Mouse (Mus musculus): Measurements from ENCODE around the gene Eef1akmt2. TPM values are rescaled to one million over a fixed set of nuclear protein-coding genes. Genes with fewer than 3 reads are reported as not detected.

The Eef1akmt2 gene
- polyA plus RNA-seq, 1 experiment from 2014 or later: 76.6 TPM

- DNase-seq (ENCODE audit: low spot score): peak; percentile 50
Observed at GRCm38 (mm10) chr7:132875391-132876086, 23.1 kb upstream of the Eef1akmt2 start.

GRCm38 (mm10) chr7:132873043-132873442 is 20.6 kb upstream of the Eef1akmt2 start:
- ATAC-seq (replicated peaks; ENCODE audit: low FRiP score, low read depth): no peak
- H3K4me2 ChIP-seq (ENCODE audit: low read length): no peak overlapping the region
- TF ChIP-seq CTCF (IDR thresholded peaks at IDR 0.05; ENCODE audit: low read depth): no peak
- WGBS: 84% methylated on average over 2 of the region's 2 CpGs
- no peak for DNase-seq (ENCODE audit: low spot score)
- no peak overlapping the region for H3K9ac ChIP-seq (ENCODE audit: low read depth, low read length)
- H3K36me3 ChIP-seq (ENCODE audit: insufficient read depth, low read length): peaks cover 60% of the 10 kb centered on the region
- no peak overlapping the region for H3K4me3 ChIP-seq (replicated peaks; ENCODE audit: low read depth, low read length)
- H3K27me3 ChIP-seq (ENCODE audit: insufficient read depth, low read length): no peaks in the 10 kb centered on the region
- no peaks in the 10 kb centered on the region for H3K9me3 ChIP-seq (replicated peaks; ENCODE audit: low read length)
- H3K4me1 ChIP-seq (replicated peaks; ENCODE audit: insufficient read depth, low read length): no peaks in the 10 kb centered on the region; the same call in 1 of the 2 replicates
- no peak overlapping the region for H3K27ac ChIP-seq

More at GRCm38 (mm10) chr7:132875391-132876086, 23.1 kb upstream of the Eef1akmt2 start:
- ATAC-seq (replicated peaks; ENCODE audit: low FRiP score, low read depth): peak; percentile 83; the same call in 1 of the 2 replicates
- Histone ChIP-seq H3K4me2 (ENCODE audit: low read length) (no peak overlapping the region), H3K4me1 (replicated peaks; ENCODE audit: insufficient read depth, low read length) (no peaks in the 10 kb centered on the region; the same call in 1 of the 2 replicates), H3K9me3 (replicated peaks; ENCODE audit: low read length) (no peaks in the 10 kb centered on the region), H3K27me3 (ENCODE audit: insufficient read depth, low read length) (no peaks in the 10 kb centered on the region), H3K27ac (peak overlapping the region; percentile 62), H3K9ac (ENCODE audit: low read depth, low read length) (no peak overlapping the region), H3K36me3 (ENCODE audit: insufficient read depth, low read length) (peaks cover 66% of the 10 kb centered on the region), H3K4me3 (replicated peaks; ENCODE audit: low read depth, low read length) (no peak overlapping the region)
- WGBS: 56% methylated on average over 2 of the region's 2 CpGs
- TF ChIP-seq CTCF (IDR thresholded peaks at IDR 0.05; ENCODE audit: low read depth): no peak

GRCm38 (mm10) chr7:132866316-132866715 is 13.8 kb upstream of the Eef1akmt2 start:
- Histone ChIP-seq H3K4me2 (ENCODE audit: low read length) (no peak overlapping the region), H3K9me3 (replicated peaks; ENCODE audit: low read length) (no peaks in the 10 kb centered on the region), H3K4me1 (replicated peaks; ENCODE audit: insufficient read depth, low read length) (no peaks in the 10 kb centered on the region), H3K9ac (ENCODE audit: low read depth, low read length) (no peak overlapping the region), H3K27me3 (ENCODE audit: insufficient read depth, low read length) (no peaks in the 10 kb centered on the region), H3K36me3 (ENCODE audit: insufficient read depth, low read length) (peaks cover 32% of the 10 kb centered on the region), H3K27ac (no peak overlapping the region), H3K4me3 (replicated peaks; ENCODE audit: low read depth, low read length) (no peak overlapping the region)
- ATAC-seq (replicated peaks; ENCODE audit: low FRiP score, low read depth) (no peak), DNase-seq (ENCODE audit: low spot score) (no peak)
- TF ChIP-seq CTCF (IDR thresholded peaks at IDR 0.05; ENCODE audit: low read depth): no peak
- 95% methylated on average over 9 of the region's 9 CpGs for WGBS

DNA sequence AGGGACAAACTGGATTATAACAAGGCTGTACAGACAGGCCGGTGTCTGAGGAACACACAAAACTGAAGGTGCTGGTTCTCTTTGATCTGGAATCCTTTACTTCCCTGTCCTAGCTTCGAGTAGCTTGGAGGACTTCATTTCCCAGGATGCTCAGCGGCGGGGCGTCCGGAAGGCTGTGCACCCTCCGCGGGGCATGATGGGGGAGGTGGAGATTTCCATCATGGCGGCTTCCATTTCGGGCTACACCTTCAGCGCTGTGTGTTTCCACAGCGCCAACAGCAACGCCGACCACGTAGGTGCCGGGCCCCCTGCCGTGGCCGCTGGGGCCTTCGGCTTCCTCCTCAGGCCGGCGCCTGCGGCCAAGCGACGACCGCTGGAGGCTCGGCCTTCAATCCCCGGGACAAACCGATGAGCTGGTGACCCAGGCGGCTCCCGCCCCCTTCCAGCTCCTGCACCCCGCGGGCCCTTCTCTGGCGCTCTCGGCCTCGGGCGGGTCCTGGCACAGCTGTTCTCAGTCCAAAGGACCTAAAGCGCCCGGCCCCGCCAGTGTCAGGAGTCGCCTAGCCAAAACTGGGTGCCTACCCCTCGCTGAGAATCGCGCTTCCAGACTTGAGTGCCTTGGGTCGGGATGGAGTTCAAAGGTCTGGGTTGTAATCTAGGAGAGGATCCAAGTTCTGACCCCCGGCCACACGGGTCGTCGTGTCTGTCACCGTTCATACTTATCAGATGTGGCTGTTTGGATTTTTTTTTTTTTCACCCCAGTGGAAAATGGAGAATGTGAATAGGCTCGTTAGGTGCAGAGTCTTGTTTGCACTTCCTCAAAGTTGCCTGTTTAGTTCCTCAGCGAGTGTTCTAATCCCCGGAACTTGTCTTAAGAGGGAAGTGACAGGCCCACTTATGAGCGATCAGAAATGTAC is 6.8 kb upstream of the Eef1akmt2 start, which contains the start of gene Abraxas2:
TSS of gene Abraxas2 (plus strand) at position 184 of the 917 bp plus-strand sequence.
- H3K4me2 ChIP-seq (ENCODE audit: low read length): peak within 1 kb of the TSS; percentile 82
- peak within 1 kb of the TSS; percentile 81 for H3K4me3 ChIP-seq (replicated peaks; ENCODE audit: low read depth, low read length)
- peak within 1 kb of the TSS; percentile 83 for H3K9ac ChIP-seq (ENCODE audit: low read depth, low read length)
- H3K36me3 ChIP-seq (ENCODE audit: insufficient read depth, low read length): no peaks in the 10 kb centered on the region
- DNase-seq (ENCODE audit: low spot score) (peak; percentile 94), ATAC-seq (replicated peaks; ENCODE audit: low FRiP score, low read depth) (peak; percentile 90)
- peak within 1 kb of the TSS; percentile 79 for H3K27ac ChIP-seq
- under 1% methylated on average over 53 of the region's 53 CpGs for WGBS
- peaks cover 6% of the 10 kb centered on the region; the same call in 1 of the 2 replicates for H3K4me1 ChIP-seq (replicated peaks; ENCODE audit: insufficient read depth, low read length)
- no peaks in the 10 kb centered on the region for H3K27me3 ChIP-seq (ENCODE audit: insufficient read depth, low read length)
- no peak for TF ChIP-seq CTCF (IDR thresholded peaks at IDR 0.05; ENCODE audit: low read depth)
- H3K9me3 ChIP-seq (replicated peaks; ENCODE audit: low read length): no peaks in the 10 kb centered on the region

GRCm38 (mm10) chr7:132858043-132858608 is 5.7 kb upstream of the Eef1akmt2 start:
- ATAC-seq (replicated peaks; ENCODE audit: low FRiP score, low read depth) (no peak), DNase-seq (ENCODE audit: low spot score) (no peak)
- WGBS: 70% methylated on average over 5 of the region's 5 CpGs
- Histone ChIP-seq H3K4me2 (ENCODE audit: low read length) (no peak overlapping the region), H3K4me3 (replicated peaks; ENCODE audit: low read depth, low read length) (no peak overlapping the region), H3K27ac (no peak overlapping the region), H3K9me3 (replicated peaks; ENCODE audit: low read length) (no peaks in the 10 kb centered on the region), H3K36me3 (ENCODE audit: insufficient read depth, low read length) (no peaks in the 10 kb centered on the region), H3K4me1 (replicated peaks; ENCODE audit: insufficient read depth, low read length) (peaks cover 6% of the 10 kb centered on the region; the same call in 1 of the 2 replicates), H3K9ac (ENCODE audit: low read depth, low read length) (no peak overlapping the region), H3K27me3 (ENCODE audit: insufficient read depth, low read length) (no peaks in the 10 kb centered on the region)
- TF ChIP-seq CTCF (IDR thresholded peaks at IDR 0.05; ENCODE audit: low read depth): no peak; the same call in 1 of the 2 replicates

- DNase-seq (ENCODE audit: low spot score) (no peak), ATAC-seq (replicated peaks; ENCODE audit: low FRiP score, low read depth) (no peak)
- H3K36me3 ChIP-seq (ENCODE audit: insufficient read depth, low read length): no peaks in the 10 kb centered on the region
- H3K9me3 ChIP-seq (replicated peaks; ENCODE audit: low read length): no peaks in the 10 kb centered on the region
- no peak overlapping the region for H3K9ac ChIP-seq (ENCODE audit: low read depth, low read length)
- TF ChIP-seq CTCF (IDR thresholded peaks at IDR 0.05; ENCODE audit: low read depth): no peak
- no peaks in the 10 kb centered on the region for H3K27me3 ChIP-seq (ENCODE audit: insufficient read depth, low read length)
- no peak overlapping the region for H3K4me2 ChIP-seq (ENCODE audit: low read length)
- H3K4me1 ChIP-seq (replicated peaks; ENCODE audit: insufficient read depth, low read length): peaks cover 6% of the 10 kb centered on the region; the same call in 1 of the 2 replicates
- H3K4me3 ChIP-seq (replicated peaks; ENCODE audit: low read depth, low read length): no peak overlapping the region
- WGBS: 91% methylated on average over 1 of the region's 1 CpGs
- H3K27ac ChIP-seq: no peak overlapping the region
Observed at GRCm38 (mm10) chr7:132856083-132856482, 3.6 kb upstream of the Eef1akmt2 start.
